Mouse (Mus musculus): ENCODE data around the gene Snupn. TPM values are rescaled to one million over a fixed set of nuclear protein-coding genes. Genes with fewer than 3 reads are reported as not detected.
"Not testable (repeated sequence)": the region's sequence is repeated elsewhere in the genome, so short reads cannot be mapped to it uniquely, and the experiment has no call there.

The Snupn gene
- polyA plus RNA-seq, 1 experiment from 2014 or later: 22.0 TPM

- peak within 1 kb of the TSS; percentile 80 for H3K4me2 ChIP-seq (ENCODE audit: low read depth, low read length)
- H3K4me3 ChIP-seq (ENCODE audit: low read length): peak within 1 kb of the TSS; percentile 68
- peak within 1 kb of the TSS; percentile 76 for H3K9ac ChIP-seq (ENCODE audit: low read length)
- H3K9me3 ChIP-seq (ENCODE audit: control insufficient read depth, low read length): no peaks in the 10 kb centered on the region
- WGBS: under 1% methylated on average over 50 of the region's 50 CpGs
- H3K4me1 ChIP-seq (replicated peaks; ENCODE audit: control insufficient read depth, insufficient read depth, low read length): peaks cover 40% of the 10 kb centered on the region
- H3K27me3 ChIP-seq (ENCODE audit: control insufficient read depth, insufficient read depth, low read depth, low read length): no peaks in the 10 kb centered on the region
- peak within 1 kb of the TSS; percentile 98 for H3K27ac ChIP-seq (ENCODE audit: low read length)
- peak; percentile 88 for ATAC-seq (ENCODE audit: low read depth)
- no peaks in the 10 kb centered on the region; the same call in 1 of the 2 replicates for H3K36me3 ChIP-seq (ENCODE audit: control insufficient read depth, insufficient read depth, low read length)
Observed at GRCm38 (mm10) chr9:56928041-56928811, 22.5 kb upstream of the Snupn start, which contains the start of gene Snx33. Snx33 (minus strand) TSS chr9:56928371.

GRCm38 (mm10) chr9:56929496-56929895, 21.2 kb upstream of the Snupn start:
- H3K9ac ChIP-seq (ENCODE audit: low read length): no peak overlapping the region
- H3K27ac ChIP-seq (ENCODE audit: low read length): no peak overlapping the region
- peaks cover 28% of the 10 kb centered on the region for H3K4me1 ChIP-seq (replicated peaks; ENCODE audit: control insufficient read depth, insufficient read depth, low read length)
- H3K27me3 ChIP-seq (ENCODE audit: control insufficient read depth, insufficient read depth, low read depth, low read length): no peaks in the 10 kb centered on the region
- 28% methylated on average over 4 of the region's 4 CpGs for WGBS
- H3K4me2 ChIP-seq (ENCODE audit: low read depth, low read length): no peak overlapping the region
- no peaks in the 10 kb centered on the region; the same call in 1 of the 2 replicates for H3K36me3 ChIP-seq (ENCODE audit: control insufficient read depth, insufficient read depth, low read length)
- H3K4me3 ChIP-seq (ENCODE audit: low read length): no peak overlapping the region
- H3K9me3 ChIP-seq (ENCODE audit: control insufficient read depth, low read length): no peaks in the 10 kb centered on the region
- no peak for ATAC-seq (ENCODE audit: low read depth)

GRCm38 (mm10) chr9:56930556-56930955, 20.1 kb upstream of the Snupn start:
- Histone ChIP-seq H3K4me1 (replicated peaks; ENCODE audit: control insufficient read depth, insufficient read depth, low read length) (peaks cover 18% of the 10 kb centered on the region), H3K27ac (ENCODE audit: low read length) (no peak overlapping the region), H3K9me3 (ENCODE audit: control insufficient read depth, low read length) (no peaks in the 10 kb centered on the region), H3K4me3 (ENCODE audit: low read length) (no peak overlapping the region), H3K36me3 (ENCODE audit: control insufficient read depth, insufficient read depth, low read length) (no peaks in the 10 kb centered on the region; the same call in 1 of the 2 replicates), H3K4me2 (ENCODE audit: low read depth, low read length) (no peak overlapping the region), H3K9ac (ENCODE audit: low read length) (no peak overlapping the region), H3K27me3 (ENCODE audit: control insufficient read depth, insufficient read depth, low read depth, low read length) (no peaks in the 10 kb centered on the region)
- WGBS: 46% methylated on average over 1 of the region's 1 CpGs
- ATAC-seq (ENCODE audit: low read depth): no peak

GRCm38 (mm10) chr9:56936861-56937222, 13.8 kb upstream of the Snupn start:
- ATAC-seq (ENCODE audit: low read depth): no peak
- Histone ChIP-seq H3K4me1 (replicated peaks; ENCODE audit: control insufficient read depth, insufficient read depth, low read length) (peaks cover 12% of the 10 kb centered on the region), H3K27ac (ENCODE audit: low read length) (peak overlapping the region; percentile 65)

GRCm38 (mm10) chr9:56937223-56938160, 13.2 kb upstream of the Snupn start, which contains the start of gene Imp3:
Imp3 (plus strand) TSS chr9:56937475.
- H3K4me1 ChIP-seq (replicated peaks; ENCODE audit: control insufficient read depth, insufficient read depth, low read length): peaks cover 12% of the 10 kb centered on the region
- H3K9me3 ChIP-seq (ENCODE audit: control insufficient read depth, low read length): no peaks in the 10 kb centered on the region

More at GRCm38 (mm10) chr9:56936861-56937222, 13.8 kb upstream of the Snupn start:
- Histone ChIP-seq H3K36me3 (ENCODE audit: control insufficient read depth, insufficient read depth, low read length) (no peaks in the 10 kb centered on the region), H3K4me2 (ENCODE audit: low read depth, low read length) (peak overlapping the region; percentile 75), H3K4me3 (ENCODE audit: low read length) (peak overlapping the region; percentile 72), H3K9ac (ENCODE audit: low read length) (peak overlapping the region; percentile 51), H3K27me3 (ENCODE audit: control insufficient read depth, insufficient read depth, low read depth, low read length) (no peaks in the 10 kb centered on the region), H3K9me3 (ENCODE audit: control insufficient read depth, low read length) (no peaks in the 10 kb centered on the region)
- WGBS: 17% methylated on average over 6 of the region's 6 CpGs

GRCm38 (mm10) chr9:56938374-56938773, 12.3 kb upstream of the Snupn start:
- H3K4me1 ChIP-seq (replicated peaks; ENCODE audit: control insufficient read depth, insufficient read depth, low read length): peaks cover 12% of the 10 kb centered on the region
- peak overlapping the region; percentile 80 for H3K4me2 ChIP-seq (ENCODE audit: low read depth, low read length)
- H3K9me3 ChIP-seq (ENCODE audit: control insufficient read depth, low read length): no peaks in the 10 kb centered on the region
- H3K9ac ChIP-seq (ENCODE audit: low read length): peak overlapping the region; percentile 85
- under 1% methylated on average over 7 of the region's 7 CpGs for WGBS
- ATAC-seq (ENCODE audit: low read depth): no peak
- H3K36me3 ChIP-seq (ENCODE audit: control insufficient read depth, insufficient read depth, low read length): no peaks in the 10 kb centered on the region
- H3K27ac ChIP-seq (ENCODE audit: low read length): peak overlapping the region; percentile 94
- H3K27me3 ChIP-seq (ENCODE audit: control insufficient read depth, insufficient read depth, low read depth, low read length): no peaks in the 10 kb centered on the region
- peak overlapping the region; percentile 72 for H3K4me3 ChIP-seq (ENCODE audit: low read length)

More at GRCm38 (mm10) chr9:56937223-56938160, 13.2 kb upstream of the Snupn start, which contains the start of gene Imp3:
- Histone ChIP-seq H3K36me3 (ENCODE audit: control insufficient read depth, insufficient read depth, low read length) (no peaks in the 10 kb centered on the region), H3K9ac (ENCODE audit: low read length) (peak within 1 kb of the TSS; percentile 85), H3K4me2 (ENCODE audit: low read depth, low read length) (peak within 1 kb of the TSS; percentile 80), H3K27ac (ENCODE audit: low read length) (peak within 1 kb of the TSS; percentile 94), H3K27me3 (ENCODE audit: control insufficient read depth, insufficient read depth, low read depth, low read length) (no peaks in the 10 kb centered on the region), H3K4me3 (ENCODE audit: low read length) (peak within 1 kb of the TSS; percentile 72)
- peak; percentile 96 for ATAC-seq (ENCODE audit: low read depth)
- under 1% methylated on average over 73 of the region's 73 CpGs for WGBS

- WGBS: 25% methylated on average over 3 of the region's 3 CpGs
- not testable (repeated sequence) for H3K9me3 ChIP-seq (ENCODE audit: control insufficient read depth, low read length); H3K4me2 ChIP-seq (ENCODE audit: low read depth, low read length); ATAC-seq (ENCODE audit: low read depth); H3K27me3 ChIP-seq (ENCODE audit: control insufficient read depth, insufficient read depth, low read depth, low read length); H3K36me3 ChIP-seq (ENCODE audit: control insufficient read depth, insufficient read depth, low read length); H3K4me3 ChIP-seq (ENCODE audit: low read length); H3K9ac ChIP-seq (ENCODE audit: low read length); H3K4me1 ChIP-seq (replicated peaks; ENCODE audit: control insufficient read depth, insufficient read depth, low read length); H3K27ac ChIP-seq (ENCODE audit: low read length)
Observed at GRCm38 (mm10) chr9:56947481-56947880, 3.2 kb upstream of the Snupn start.

GRCm38 (mm10) chr9:56948699-56949098, 2.0 kb upstream of the Snupn start:
- not testable (repeated sequence) for H3K4me2 ChIP-seq (ENCODE audit: low read depth, low read length); H3K4me3 ChIP-seq (ENCODE audit: low read length); H3K9ac ChIP-seq (ENCODE audit: low read length); H3K27ac ChIP-seq (ENCODE audit: low read length); H3K27me3 ChIP-seq (ENCODE audit: control insufficient read depth, insufficient read depth, low read depth, low read length); ATAC-seq (ENCODE audit: low read depth); H3K4me1 ChIP-seq (replicated peaks; ENCODE audit: control insufficient read depth, insufficient read depth, low read length); H3K9me3 ChIP-seq (ENCODE audit: control insufficient read depth, low read length); H3K36me3 ChIP-seq (ENCODE audit: control insufficient read depth, insufficient read depth, low read length)
- WGBS: 73% methylated on average over 5 of the region's 5 CpGs

- peak overlapping the region; percentile 60 for H3K9ac ChIP-seq (ENCODE audit: low read length)
- H3K36me3 ChIP-seq (ENCODE audit: control insufficient read depth, insufficient read depth, low read length): no peaks in the 10 kb centered on the region
- no peaks in the 10 kb centered on the region for H3K27me3 ChIP-seq (ENCODE audit: control insufficient read depth, insufficient read depth, low read depth, low read length)
- H3K4me2 ChIP-seq (ENCODE audit: low read depth, low read length): peak overlapping the region; percentile 59
- H3K4me1 ChIP-seq (replicated peaks; ENCODE audit: control insufficient read depth, insufficient read depth, low read length): peaks cover 7% of the 10 kb centered on the region; the same call in 1 of the 2 replicates
- peak overlapping the region; percentile 45 for H3K4me3 ChIP-seq (ENCODE audit: low read length)
- no peak for ATAC-seq (ENCODE audit: low read depth)
- H3K9me3 ChIP-seq (ENCODE audit: control insufficient read depth, low read length): no peaks in the 10 kb centered on the region
- WGBS: 19% methylated on average over 13 of the region's 13 CpGs
- H3K27ac ChIP-seq (ENCODE audit: low read length): no peak overlapping the region
Observed at GRCm38 (mm10) chr9:56949767-56950166, 911 bp upstream of the Snupn start.
